Mouse (Mus musculus): ENCODE data around the gene Tex46. TPM values are rescaled to one million over a fixed set of nuclear protein-coding genes. Genes with fewer than 3 reads are reported as not detected.

Tex46 gene
- polyA plus RNA-seq, 2 experiments: not detected

DNA sequence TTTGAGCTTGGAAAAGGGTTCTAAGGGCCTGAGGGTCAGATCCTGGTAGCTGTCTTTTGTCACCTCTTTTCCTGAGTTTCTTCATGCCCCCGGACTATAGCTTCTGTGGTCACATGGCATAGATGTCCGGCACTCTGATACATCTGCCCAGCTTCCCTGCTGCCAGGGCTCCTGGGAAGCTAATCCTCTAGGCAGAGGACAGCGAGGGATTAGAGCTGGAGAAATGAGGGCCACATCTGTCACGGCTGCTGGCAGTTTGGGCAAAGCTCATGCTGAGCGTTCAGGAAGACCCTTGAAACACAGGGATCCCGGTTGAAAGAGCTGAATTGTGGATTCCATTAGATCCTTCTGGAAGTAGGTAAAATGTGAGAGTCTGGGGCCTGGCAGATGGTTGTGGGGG, 12.2 kb downstream of the Tex46 start, which contains the start of gene Lactbl1:
Lactbl1 (plus strand) TSS at position 234 of the 400 bp plus-strand sequence.
- no peaks in the 10 kb centered on the region for H3K36me3 ChIP-seq (ENCODE audit: control insufficient read depth, insufficient read depth, low read length)
- no peaks in the 10 kb centered on the region for H3K27me3 ChIP-seq (ENCODE audit: control insufficient read depth, insufficient read depth, low read length)
- no peak within 1 kb of the TSS for H3K9ac ChIP-seq (ENCODE audit: low read depth, low read length, severe bottlenecking)
- no peak for TF ChIP-seq POLR2A (IDR thresholded peaks at IDR 0.05; ENCODE audit: borderline replicate concordance, extremely low read depth, insufficient read depth, insufficient read length)
- H3K4me1 ChIP-seq (ENCODE audit: control insufficient read depth, insufficient read depth, low read length): no peaks in the 10 kb centered on the region
- ATAC-seq (ENCODE audit: low FRiP score, low read depth) (no peak), DNase-seq (ENCODE audit: low spot score) (no peak)
- no peak within 1 kb of the TSS for H3K4me2 ChIP-seq (replicated peaks; ENCODE audit: low read depth, low read length, severe bottlenecking)
- no peak within 1 kb of the TSS for H3K4me3 ChIP-seq (replicated peaks; ENCODE audit: low read length)
- no peaks in the 10 kb centered on the region for H3K9me3 ChIP-seq (ENCODE audit: control insufficient read depth, low read length)
- 49% methylated on average over 6 of the region's 6 CpGs for WGBS
- H3K27ac ChIP-seq (replicated peaks; ENCODE audit: low read depth, low read length): no peak within 1 kb of the TSS

DNA sequence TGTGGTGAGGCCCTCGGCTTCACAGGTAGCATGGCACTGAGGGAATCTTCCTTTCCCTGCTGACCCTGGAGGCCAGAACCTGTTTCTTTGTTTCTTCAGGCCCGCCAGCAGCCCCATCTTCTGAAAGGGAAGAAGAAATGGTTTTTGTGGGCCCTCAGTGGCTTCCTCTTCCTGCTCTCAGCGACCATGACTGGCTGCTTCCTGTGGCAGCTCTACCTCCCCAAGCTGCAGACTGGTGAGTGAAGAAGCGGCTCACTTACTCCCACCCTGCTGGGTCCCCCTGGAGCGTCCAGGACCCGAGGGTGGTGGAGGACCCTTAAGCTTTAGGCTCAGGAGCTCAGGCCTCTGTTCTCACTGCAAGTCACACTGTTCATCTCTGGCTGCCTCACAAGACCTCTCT, 16.4 kb downstream of the Tex46 start:
- no peak for ATAC-seq (ENCODE audit: low FRiP score, low read depth)

DNA sequence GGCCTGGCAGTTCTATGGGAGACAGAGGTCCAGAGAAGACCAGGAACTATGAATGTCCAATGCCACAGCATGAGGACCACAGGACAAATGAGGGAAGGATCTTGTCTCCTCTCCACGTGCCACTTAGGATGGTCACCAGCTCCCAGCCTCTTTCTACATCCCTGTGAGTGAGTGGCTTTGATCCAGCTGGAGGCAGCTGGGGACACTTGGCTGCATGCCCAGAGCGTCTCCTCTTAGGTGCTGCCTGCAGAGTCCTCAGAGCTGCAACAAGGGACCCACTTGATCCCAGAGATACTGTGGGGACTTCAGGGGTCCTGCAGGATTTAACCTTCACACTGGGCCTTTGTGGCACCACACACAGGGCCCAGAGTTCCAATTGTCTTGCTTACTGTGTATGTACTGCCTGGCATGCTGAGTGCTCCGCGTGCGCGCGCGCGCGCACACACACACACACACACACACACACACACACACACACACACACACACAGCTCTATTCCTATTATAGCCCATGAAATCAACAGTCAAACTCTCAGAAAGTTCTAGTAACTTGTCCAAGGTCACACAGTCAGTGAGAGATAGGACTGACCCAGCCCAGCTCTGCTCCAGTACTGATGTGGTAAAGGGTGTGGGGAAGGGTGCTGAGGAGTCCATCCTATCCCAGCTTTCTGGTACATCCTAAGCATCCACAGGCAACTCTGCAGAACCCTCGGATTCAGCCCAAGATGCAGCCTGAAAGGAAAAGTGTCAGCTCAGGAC, 21.2 kb downstream of the Tex46 start:
- no peak for DNase-seq (ENCODE audit: low spot score)
- H3K27me3 ChIP-seq (ENCODE audit: control insufficient read depth, insufficient read depth, low read length): 0 out of 2 replicates have a peak, but pooled peaks cover 2% of the 10 kb centered on the region
- no peak overlapping the region for H3K9ac ChIP-seq (ENCODE audit: low read depth, low read length, severe bottlenecking)
- WGBS: 79% methylated on average over 11 of the region's 11 CpGs
- no peaks in the 10 kb centered on the region for H3K4me1 ChIP-seq (ENCODE audit: control insufficient read depth, insufficient read depth, low read length)
- no peak for TF ChIP-seq POLR2A (IDR thresholded peaks at IDR 0.05; ENCODE audit: borderline replicate concordance, extremely low read depth, insufficient read depth, insufficient read length)
- no peak overlapping the region for H3K27ac ChIP-seq (replicated peaks; ENCODE audit: low read depth, low read length)
- H3K4me2 ChIP-seq (replicated peaks; ENCODE audit: low read depth, low read length, severe bottlenecking): no peak overlapping the region
- H3K9me3 ChIP-seq (ENCODE audit: control insufficient read depth, low read length): 0 out of 2 replicates have a peak, but pooled peaks cover 3% of the 10 kb centered on the region
- ATAC-seq (ENCODE audit: low FRiP score, low read depth): no peak
- H3K4me3 ChIP-seq (replicated peaks; ENCODE audit: low read length): no peak overlapping the region
- H3K36me3 ChIP-seq (ENCODE audit: control insufficient read depth, insufficient read depth, low read length): no peaks in the 10 kb centered on the region

More for the DNA sequence above, 16.4 kb downstream of the Tex46 start:
- DNase-seq (ENCODE audit: low spot score): no peak
- no peaks in the 10 kb centered on the region for H3K36me3 ChIP-seq (ENCODE audit: control insufficient read depth, insufficient read depth, low read length)
- no peak for TF ChIP-seq POLR2A (IDR thresholded peaks at IDR 0.05; ENCODE audit: borderline replicate concordance, extremely low read depth, insufficient read depth, insufficient read length)
- no peak overlapping the region for H3K9ac ChIP-seq (ENCODE audit: low read depth, low read length, severe bottlenecking)
- WGBS: 59% methylated on average over 6 of the region's 6 CpGs
- H3K27me3 ChIP-seq (ENCODE audit: control insufficient read depth, insufficient read depth, low read length): no peaks in the 10 kb centered on the region
- H3K9me3 ChIP-seq (ENCODE audit: control insufficient read depth, low read length): no peaks in the 10 kb centered on the region
- no peak overlapping the region for H3K4me3 ChIP-seq (replicated peaks; ENCODE audit: low read length)
- H3K4me1 ChIP-seq (ENCODE audit: control insufficient read depth, insufficient read depth, low read length): no peaks in the 10 kb centered on the region
- no peak overlapping the region for H3K27ac ChIP-seq (replicated peaks; ENCODE audit: low read depth, low read length)
- no peak overlapping the region for H3K4me2 ChIP-seq (replicated peaks; ENCODE audit: low read depth, low read length, severe bottlenecking)

- no peak overlapping the region for H3K4me2 ChIP-seq (replicated peaks; ENCODE audit: low read depth, low read length, severe bottlenecking)
- no peak for DNase-seq (ENCODE audit: low spot score)
- H3K36me3 ChIP-seq (ENCODE audit: control insufficient read depth, insufficient read depth, low read length): no peaks in the 10 kb centered on the region
- H3K9me3 ChIP-seq (ENCODE audit: control insufficient read depth, low read length): 0 out of 2 replicates have a peak, but pooled peaks cover 3% of the 10 kb centered on the region
- H3K27ac ChIP-seq (replicated peaks; ENCODE audit: low read depth, low read length): no peak overlapping the region
- H3K27me3 ChIP-seq (ENCODE audit: control insufficient read depth, insufficient read depth, low read length): peaks cover 29% of the 10 kb centered on the region
- H3K9ac ChIP-seq (ENCODE audit: low read depth, low read length, severe bottlenecking): no peak overlapping the region
- ATAC-seq (ENCODE audit: low FRiP score, low read depth): no peak
- H3K4me1 ChIP-seq (ENCODE audit: control insufficient read depth, insufficient read depth, low read length): peaks cover 4% of the 10 kb centered on the region; the same call in 1 of the 2 replicates
- TF ChIP-seq POLR2A (IDR thresholded peaks at IDR 0.05; ENCODE audit: borderline replicate concordance, extremely low read depth, insufficient read depth, insufficient read length): no peak
- H3K4me3 ChIP-seq (replicated peaks; ENCODE audit: low read length): no peak overlapping the region
These were observed 25.8 kb downstream of the Tex46 start for GRCm38 (mm10) chr4:136635995-136636394.

- Histone ChIP-seq H3K27me3 (ENCODE audit: control insufficient read depth, insufficient read depth, low read length) (peaks cover 29% of the 10 kb centered on the region), H3K9ac (ENCODE audit: low read depth, low read length, severe bottlenecking) (no peak overlapping the region), H3K4me3 (replicated peaks; ENCODE audit: low read length) (no peak overlapping the region), H3K4me1 (ENCODE audit: control insufficient read depth, insufficient read depth, low read length) (peaks cover 4% of the 10 kb centered on the region; the same call in 1 of the 2 replicates), H3K27ac (replicated peaks; ENCODE audit: low read depth, low read length) (no peak overlapping the region), H3K9me3 (ENCODE audit: control insufficient read depth, low read length) (0 out of 2 replicates have a peak, but pooled peaks cover 3% of the 10 kb centered on the region), H3K4me2 (replicated peaks; ENCODE audit: low read depth, low read length, severe bottlenecking) (no peak overlapping the region), H3K36me3 (ENCODE audit: control insufficient read depth, insufficient read depth, low read length) (no peaks in the 10 kb centered on the region)
- WGBS: 53% methylated on average over 5 of the region's 5 CpGs
- TF ChIP-seq POLR2A (IDR thresholded peaks at IDR 0.05; ENCODE audit: borderline replicate concordance, extremely low read depth, insufficient read depth, insufficient read length): no peak
- ATAC-seq (ENCODE audit: low FRiP score, low read depth) (no peak), DNase-seq (ENCODE audit: low spot score) (no peak)
These were observed 26.3 kb downstream of the Tex46 start for GRCm38 (mm10) chr4:136636511-136636910.
